Mouse (Mus musculus) CH12.LX (cell line): ENCODE data around the gene Wdr95.

ENCODE experiments used
- BHLHE40 ChIP-seq: IDR thresholded peaks from 2 replicates; pipeline ENCODE4 v1.6.1; 2011; ENCODE audit warnings: mild to moderate bottlenecking, low read depth, low read length, improper control_type of control experiment
- CHD2 ChIP-seq: IDR thresholded peaks from 2 replicates; pipeline ENCODE4 v1.6.1; 2011; ENCODE audit warnings: low read length, improper control_type of control experiment
- CTCF ChIP-seq, 2 experiments: IDR thresholded peaks in 1 of 2; conservative IDR thresholded peaks in 1 of 2; 2 replicates each; pipeline ENCODE4 v1.5.1; 2011 to 2012; ENCODE audit warnings: low read depth in 2 of 2, low read length in 2 of 2, improper control_type of control experiment in 1 of 2, inconsistent platforms in 1 of 2, mild to moderate bottlenecking in 1 of 2, moderate library complexity in 1 of 2
- MAFK ChIP-seq: IDR thresholded peaks from 2 replicates; pipeline ENCODE4 v1.6.1; 2011; ENCODE audit warnings: low read length, improper control_type of control experiment; ENCODE audit not compliant: insufficient replicate concordance
- MAX ChIP-seq: IDR thresholded peaks from 2 replicates; pipeline ENCODE4 v1.6.1; 2011; ENCODE audit warnings: low read length, improper control_type of control experiment
- MAZ ChIP-seq: IDR thresholded peaks from 2 replicates; pipeline ENCODE4 v1.6.1; 2012; ENCODE audit warnings: low read depth, mild to moderate bottlenecking, inconsistent platforms, low read length, improper control_type of control experiment, moderate library complexity
- NELFE ChIP-seq: IDR thresholded peaks from 2 replicates; pipeline ENCODE4 v1.6.1; 2011; ENCODE audit warnings: low read depth, low read length, improper control_type of control experiment
- NRF1 ChIP-seq: IDR thresholded peaks from 2 replicates; pipeline ENCODE4 v1.6.1; 2014; ENCODE audit warnings: low read depth, mild to moderate bottlenecking, inconsistent platforms, low read length, improper control_type of control experiment, moderate library complexity
- POLR2A ChIP-seq: IDR thresholded peaks from 2 replicates; pipeline ENCODE4 v1.6.1; 2011; ENCODE audit warnings: low read depth, mild to moderate bottlenecking, improper control_type of control experiment, low read length
- SMC3 ChIP-seq: IDR thresholded peaks from 2 replicates; pipeline ENCODE4 v1.6.1; 2011; ENCODE audit warnings: low read depth, low read length, improper control_type of control experiment

DNA sequence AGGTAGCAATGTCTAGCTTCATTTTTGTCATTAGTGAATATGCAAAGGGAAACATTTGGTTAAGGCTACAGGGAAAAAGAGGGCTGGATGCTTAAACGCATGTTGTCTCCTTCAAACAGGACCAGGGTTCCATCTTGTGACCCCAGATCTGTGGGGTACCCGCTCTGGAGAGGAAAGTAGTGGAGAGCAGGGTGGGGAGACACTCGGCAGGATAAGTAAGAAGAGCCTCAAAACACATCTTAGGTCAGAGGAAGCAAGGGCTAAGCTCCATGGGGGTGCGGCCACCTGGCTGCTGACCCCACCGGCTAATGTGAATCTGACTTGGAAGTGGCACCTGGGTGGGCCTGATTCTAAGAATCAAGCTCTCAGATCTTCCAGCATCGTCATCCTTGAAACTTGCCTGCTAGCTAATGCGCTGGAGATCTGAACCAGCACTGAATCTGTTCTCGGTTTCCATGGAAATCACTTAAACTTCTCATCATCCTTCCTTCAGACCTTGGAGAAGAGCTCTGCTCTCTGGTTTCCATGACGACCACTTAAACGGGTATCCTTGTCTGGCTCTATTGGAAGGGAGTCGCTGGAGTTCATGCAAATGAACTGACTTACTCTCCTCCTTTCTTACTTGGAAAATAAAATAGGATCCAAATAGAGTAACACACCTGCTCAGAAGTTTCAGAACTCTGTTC is 32.6 kb downstream of the Wdr95 start:
- TF ChIP-seq SMC3: no peak
- no peak for TF ChIP-seq POLR2A
- no peak for TF ChIP-seq CTCF (conservative IDR thresholded peaks at IDR 0.05 in 1 of 2, IDR thresholded peaks at IDR 0.05 in 1 of 2; ENCODE audit: low read depth in 2 of 2, low read length in 2 of 2)
- TF ChIP-seq MAX: no peak
- no peak for TF ChIP-seq NELFE
- no peak for TF ChIP-seq MAFK
- TF ChIP-seq CHD2: no peak
- TF ChIP-seq MAZ: no peak
- no peak for TF ChIP-seq BHLHE40
- TF ChIP-seq NRF1: no peak
